Mouse (Mus musculus): Measurements from ENCODE around the gene Tmem198. TPM values are rescaled to one million over a fixed set of nuclear protein-coding genes. Genes with fewer than 3 reads are reported as not detected.

The Tmem198 gene
- polyA plus RNA-seq, 1 experiment from 2014 or later, result 1.3 TPM

- peak overlapping the region; percentile 31 for H3K4me2 ChIP-seq (replicated peaks)
- no peak overlapping the region for H3K9ac ChIP-seq
- no peak overlapping the region for H3K27ac ChIP-seq (replicated peaks)
- H3K9me3 ChIP-seq (replicated peaks), result no peaks in the 10 kb centered on the region
- ATAC-seq (ENCODE audit: insufficient number of reproducible peaks, low FRiP score, low TSS enrichment, low read depth), result 0 out of 2 replicates have a peak, but pooled peaks have one; percentile 19
- H3K27me3 ChIP-seq, result peaks cover 63% of the 10 kb centered on the region
- WGBS, result 2% methylated on average over 22 of the region's 22 CpGs
- H3K4me3 ChIP-seq (replicated peaks), result 0 out of 2 replicates have a peak overlapping the region, but pooled peaks have one; percentile 4
- peaks cover 14% of the 10 kb centered on the region; the same call in 1 of the 2 replicates for H3K36me3 ChIP-seq
- peaks cover 81% of the 10 kb centered on the region for H3K4me1 ChIP-seq
These were observed 33.4 kb upstream of the Tmem198 start for GRCm38 (mm10) chr1:75445751-75446611.

GRCm38 (mm10) chr1:75446656-75447055 lies 32.7 kb upstream of the Tmem198 start:
- no peak overlapping the region for H3K9ac ChIP-seq
- no peaks in the 10 kb centered on the region for H3K9me3 ChIP-seq (replicated peaks)
- no peak overlapping the region for H3K27ac ChIP-seq (replicated peaks)
- H3K4me2 ChIP-seq (replicated peaks), result no peak overlapping the region; the same call in 1 of the 2 replicates
- no peak for ATAC-seq (ENCODE audit: insufficient number of reproducible peaks, low FRiP score, low TSS enrichment, low read depth)
- peaks cover 10% of the 10 kb centered on the region; the same call in 1 of the 2 replicates for H3K36me3 ChIP-seq
- peaks cover 84% of the 10 kb centered on the region for H3K4me1 ChIP-seq
- peaks cover 69% of the 10 kb centered on the region for H3K27me3 ChIP-seq
- WGBS, result 9% methylated on average over 20 of the region's 20 CpGs
- H3K4me3 ChIP-seq (replicated peaks), result no peak overlapping the region

GRCm38 (mm10) chr1:75447265-75448051 lies 31.9 kb upstream of the Tmem198 start:
- H3K4me1 ChIP-seq, result peaks cover 84% of the 10 kb centered on the region
- WGBS, result 6% methylated on average over 10 of the region's 10 CpGs
- no peak overlapping the region; the same call in 1 of the 2 replicates for H3K4me2 ChIP-seq (replicated peaks)
- H3K9me3 ChIP-seq (replicated peaks), result no peaks in the 10 kb centered on the region
- H3K27me3 ChIP-seq, result peaks cover 77% of the 10 kb centered on the region
- H3K4me3 ChIP-seq (replicated peaks), result no peak overlapping the region
- no peak for ATAC-seq (ENCODE audit: insufficient number of reproducible peaks, low FRiP score, low TSS enrichment, low read depth)
- H3K27ac ChIP-seq (replicated peaks), result no peak overlapping the region
- peaks cover 2% of the 10 kb centered on the region; the same call in 1 of the 2 replicates for H3K36me3 ChIP-seq
- no peak overlapping the region for H3K9ac ChIP-seq

GRCm38 (mm10) chr1:75448052-75448431 lies 31.3 kb upstream of the Tmem198 start:
- Histone ChIP-seq H3K36me3 (no peaks in the 10 kb centered on the region), H3K9ac (no peak overlapping the region), H3K4me2 (replicated peaks) (no peak overlapping the region; the same call in 1 of the 2 replicates), H3K4me3 (replicated peaks) (no peak overlapping the region), H3K27ac (replicated peaks) (no peak overlapping the region), H3K27me3 (peaks cover 83% of the 10 kb centered on the region), H3K9me3 (replicated peaks) (no peaks in the 10 kb centered on the region), H3K4me1 (peaks cover 79% of the 10 kb centered on the region)
- no peak for ATAC-seq (ENCODE audit: insufficient number of reproducible peaks, low FRiP score, low TSS enrichment, low read depth)
- 0% methylated on average over 7 of the region's 7 CpGs for WGBS

GRCm38 (mm10) chr1:75448937-75449336 lies 30.4 kb upstream of the Tmem198 start:
- 3% methylated on average over 14 of the region's 14 CpGs for WGBS
- H3K4me2 ChIP-seq (replicated peaks), result 0 out of 2 replicates have a peak overlapping the region, but pooled peaks have one; percentile 6
- H3K36me3 ChIP-seq, result no peaks in the 10 kb centered on the region
- H3K27ac ChIP-seq (replicated peaks), result no peak overlapping the region
- no peak overlapping the region for H3K9ac ChIP-seq
- H3K4me1 ChIP-seq, result peaks cover 72% of the 10 kb centered on the region
- H3K27me3 ChIP-seq, result peaks cover 85% of the 10 kb centered on the region
- ATAC-seq (ENCODE audit: insufficient number of reproducible peaks, low FRiP score, low TSS enrichment, low read depth), result no peak
- no peaks in the 10 kb centered on the region for H3K9me3 ChIP-seq (replicated peaks)
- no peak overlapping the region for H3K4me3 ChIP-seq (replicated peaks)

GRCm38 (mm10) chr1:75449377-75450135 lies 29.8 kb upstream of the Tmem198 start:
- Histone ChIP-seq H3K4me3 (replicated peaks) (0 out of 2 replicates have a peak overlapping the region, but pooled peaks have one; percentile 31), H3K36me3 (no peaks in the 10 kb centered on the region), H3K4me2 (replicated peaks) (peak overlapping the region; percentile 47; the same call in 1 of the 2 replicates), H3K27me3 (peaks cover 87% of the 10 kb centered on the region), H3K27ac (replicated peaks) (no peak overlapping the region), H3K4me1 (peaks cover 70% of the 10 kb centered on the region), H3K9ac (no peak overlapping the region), H3K9me3 (replicated peaks) (no peaks in the 10 kb centered on the region)
- ATAC-seq (ENCODE audit: insufficient number of reproducible peaks, low FRiP score, low TSS enrichment, low read depth), result no peak
- WGBS, result 7% methylated on average over 8 of the region's 8 CpGs

- 3% methylated on average over 35 of the region's 35 CpGs for WGBS
- no peaks in the 10 kb centered on the region for H3K9me3 ChIP-seq (replicated peaks)
- H3K4me2 ChIP-seq (replicated peaks), result peak within 1 kb of the TSS; percentile 47
- no peaks in the 10 kb centered on the region for H3K36me3 ChIP-seq
- H3K4me1 ChIP-seq, result peaks cover 66% of the 10 kb centered on the region
- H3K27me3 ChIP-seq, result peaks cover 88% of the 10 kb centered on the region
- ATAC-seq (ENCODE audit: insufficient number of reproducible peaks, low FRiP score, low TSS enrichment, low read depth), result no peak
- 0 out of 2 replicates have a peak within 1 kb of the TSS, but pooled peaks have one; percentile 9 for H3K9ac ChIP-seq
- peak within 1 kb of the TSS; percentile 31 for H3K4me3 ChIP-seq (replicated peaks)
- no peak within 1 kb of the TSS for H3K27ac ChIP-seq (replicated peaks)
These were observed 28.9 kb upstream of the Tmem198 start, which contains the start of gene Asic4 for GRCm38 (mm10) chr1:75450314-75451005. TSS of gene Asic4 (plus strand) at chr1:75450436.

- Histone ChIP-seq H3K4me3 (replicated peaks) (no peak overlapping the region), H3K4me1 (peaks cover 52% of the 10 kb centered on the region), H3K36me3 (no peaks in the 10 kb centered on the region), H3K27ac (replicated peaks) (no peak overlapping the region), H3K9ac (no peak overlapping the region), H3K4me2 (replicated peaks) (no peak overlapping the region), H3K27me3 (peaks cover 88% of the 10 kb centered on the region), H3K9me3 (replicated peaks) (no peaks in the 10 kb centered on the region)
- no peak for ATAC-seq (ENCODE audit: insufficient number of reproducible peaks, low FRiP score, low TSS enrichment, low read depth)
- 58% methylated on average over 5 of the region's 5 CpGs for WGBS
These were observed 27.4 kb upstream of the Tmem198 start for GRCm38 (mm10) chr1:75451900-75452299.

GRCm38 (mm10) chr1:75455433-75455832 lies 23.9 kb upstream of the Tmem198 start:
- no peaks in the 10 kb centered on the region for H3K36me3 ChIP-seq
- no peak overlapping the region for H3K4me3 ChIP-seq (replicated peaks)
- no peak overlapping the region for H3K9ac ChIP-seq
- no peak overlapping the region for H3K27ac ChIP-seq (replicated peaks)
- H3K4me2 ChIP-seq (replicated peaks), result no peak overlapping the region
- peaks cover 76% of the 10 kb centered on the region for H3K27me3 ChIP-seq
- no peak for ATAC-seq (ENCODE audit: insufficient number of reproducible peaks, low FRiP score, low TSS enrichment, low read depth)
- no peaks in the 10 kb centered on the region for H3K9me3 ChIP-seq (replicated peaks)
- H3K4me1 ChIP-seq, result peaks cover 43% of the 10 kb centered on the region
- WGBS, result 72% methylated on average over 3 of the region's 3 CpGs

- Histone ChIP-seq H3K27ac (replicated peaks) (no peak overlapping the region), H3K9ac (no peak overlapping the region), H3K27me3 (peaks cover 71% of the 10 kb centered on the region), H3K4me2 (replicated peaks) (no peak overlapping the region), H3K4me1 (peaks cover 37% of the 10 kb centered on the region), H3K36me3 (no peaks in the 10 kb centered on the region), H3K9me3 (replicated peaks) (no peaks in the 10 kb centered on the region), H3K4me3 (replicated peaks) (no peak overlapping the region)
- no peak for ATAC-seq (ENCODE audit: insufficient number of reproducible peaks, low FRiP score, low TSS enrichment, low read depth)
- 37% methylated on average over 5 of the region's 5 CpGs for WGBS
These were observed 23.4 kb upstream of the Tmem198 start for GRCm38 (mm10) chr1:75455948-75456347.
